Mouse (Mus musculus) G1E (cell line): ENCODE data around the gene Etl4.

ENCODE experiments used
- CTCF ChIP-seq: IDR thresholded peaks from 2 replicates; pipeline ENCODE4 v1.5.1; 2012; ENCODE audit warnings: low read depth, low read length, inconsistent platforms, mixed read lengths
- GATA2 ChIP-seq: IDR thresholded peaks from 2 replicates; pipeline ENCODE4 v1.6.1; 2012; ENCODE audit warnings: low read depth, low read length, inconsistent platforms, borderline replicate concordance
- TAL1 ChIP-seq: conservative IDR thresholded peaks from 2 replicates; pipeline ENCODE4 v1.6.1; 2012; ENCODE audit warnings: low read depth, low read length, inconsistent platforms, mixed read lengths

- TF ChIP-seq CTCF: no peak
- TF ChIP-seq TAL1: no peak
- no peak for TF ChIP-seq GATA2
These were observed 297.1 kb downstream of the Etl4 start for GRCm38 (mm10) chr2:20206647-20207046.
